Mouse (Mus musculus): ENCODE results near the gene Tmtc2. TPM values are rescaled to one million over a fixed set of nuclear protein-coding genes. Genes with fewer than 3 reads are reported as not detected.

The Tmtc2 gene
- 0.14 TPM for polyA plus RNA-seq (2017; shearing (Covaris generic))

GRCm38 (mm10) chr10:105573908-105574694 lies at the start of gene Tmtc2:
Tmtc2 (minus strand) TSS chr10:105574451.

